Comparison of ENCODE assay signal across 19 mouse cellular contexts in genomic region chr2:145429982-145430381, GRCm38 (mm10).
A peak's percentile ranks its signal among the peaks of the same experiment; 100 is the strongest.
DNase-seq lines count a peak whose midpoint lies in the region; ATAC-seq and TF ChIP-seq lines count a peak whose summit lies in the region.
"Had no signal": no experiment of that assay in that cellular context is flagged by ENCODE, and none has a peak within 500 bp of the region (broad histone marks: within the 10 kb centered on the region; RNA-seq: fewer than 3 reads in every experiment).

No protein-coding gene starts in this region.

- no peaks in the 10 kb centered on the region for H3K27me3 ChIP-seq in heart, embryonic 10.5 days (ENCODE audit: insufficient read depth, poor library complexity, severe bottlenecking)
- H3K27me3 ChIP-seq in Patski = no peaks in the 10 kb centered on the region
- H3K27me3 ChIP-seq: embryonic facial prominence, embryonic 12.5 days; forebrain, embryonic 13.5 days; forebrain, embryonic 15.5 days had no signal

- H3K4me3 ChIP-seq in heart, embryonic 10.5 days = no peak overlapping the region
- H3K4me3 ChIP-seq: embryonic facial prominence, embryonic 10.5 days; embryonic facial prominence, embryonic 12.5 days; forebrain, embryonic 13.5 days; forebrain, embryonic 15.5 days had no signal

- 82% methylated on average over 5 of the region's 5 CpGs for WGBS in heart, embryonic 10.5 days

- POLR2A ChIA-PET in Patski (lab: Charles Lee) = no interaction called here

- no peak for TF ChIP-seq CTCF in Patski (IDR thresholded peaks at IDR 0.05)

- CTCF ChIA-PET in Patski (lab: Charles Lee) = interaction anchor here (1.3 kb wide), 1 partner anchor 12 kb away, joined by 3 read pairs; no protein-coding TSS in a partner anchor

- H3K27ac ChIP-seq in heart, embryonic 10.5 days = no peak overlapping the region
- H3K27ac ChIP-seq: embryonic facial prominence, embryonic 10.5 days; embryonic facial prominence, embryonic 12.5 days; forebrain, embryonic 13.5 days; forebrain, embryonic 15.5 days had no signal

- in situ Hi-C loops in Patski (cut with MboI; ENCODE audit: low pct_unique_long_range_greater_than_20kb) = no loop called here

- no peaks in the 10 kb centered on the region for H3K9me3 ChIP-seq in heart, embryonic 10.5 days
- H3K9me3 ChIP-seq: embryonic facial prominence, embryonic 10.5 days; embryonic facial prominence, embryonic 12.5 days; forebrain, embryonic 13.5 days; forebrain, embryonic 15.5 days had no signal

- no peaks in the 10 kb centered on the region for H3K4me1 ChIP-seq in heart, embryonic 10.5 days
- H3K4me1 ChIP-seq: embryonic facial prominence, embryonic 10.5 days; embryonic facial prominence, embryonic 12.5 days; forebrain, embryonic 13.5 days; forebrain, embryonic 15.5 days had no signal

- peak; percentile 66 for DNase-seq in heart, embryonic 10.5 days (ENCODE audit: low spot score)
- DNase-seq in heart, postnatal 14 days = no peak
- peak; percentile 76 for DNase-seq in Muller cell, postnatal 12 days (ENCODE audit: inconsistent ontology term)
- DNase-seq in Patski (ENCODE audit: low read depth, low spot score) = peak; percentile 53
- DNase-seq in cerebellum, postnatal 4 days (ENCODE audit: low spot score in 2 of 2) = no peak
- DNase-seq: adrenal gland, adult 2 months; adrenal gland, postnatal 10 days; adrenal gland, postnatal 25 days; cerebellum, adult 11 months; cerebellum, adult 18-20 months; cerebellum, adult 8-10 months; cerebellum, adult 9-11 months; cerebellum, postnatal 14 days; cerebellum, postnatal 36 days; forebrain, postnatal 0 days had no signal

- H3K36me3 ChIP-seq in heart, embryonic 10.5 days = no peaks in the 10 kb centered on the region
- H3K36me3 ChIP-seq: embryonic facial prominence, embryonic 10.5 days; embryonic facial prominence, embryonic 12.5 days; forebrain, embryonic 15.5 days had no signal

- peak; percentile 83 for ATAC-seq in Patski
- ATAC-seq: forebrain, embryonic 13.5 days; forebrain, embryonic 15.5 days; forebrain, postnatal 0 days had no signal

- intact Hi-C loops in heart, postnatal 14 days (cut with DNase I) = no loop called here

Comparison
In these comparisons a context has a peak if more than half of its experiments do, and no peak if none do; other contexts are left out.
1. DNase-seq: peak in heart, embryonic 10.5 days (single experiment), Muller cell, postnatal 12 days (single experiment) and Patski (single experiment); none in heart, postnatal 14 days (0 of 2) and cerebellum, postnatal 4 days (0 of 2).